Mouse (Mus musculus): ENCODE results near the gene Prmt2. TPM values are rescaled to one million over a fixed set of nuclear protein-coding genes. Genes with fewer than 3 reads are reported as not detected.

The Prmt2 gene
- total RNA-seq, 2 experiments from 2014 or later: 74.7 to 79.4 TPM

Small RNAs within 50 kb of the gene (microRNA-seq; reads per million reads assigned to microRNA genes)
- not detected for gene Mir678

Other genes with a start within 250 kb of the Prmt2 start
- 1 to 10 TPM; 7.9 to 9.2 TPM for gene Zfp280b, start 205.2 kb downstream of the Prmt2 start, total RNA-seq (2021)
- gene Slc5a4b, start 126.9 kb downstream of the Prmt2 start, total RNA-seq (2021): not detected
- gene Slc5a4a, start 90.4 kb downstream of the Prmt2 start, total RNA-seq (2021): under 1 TPM in 1 of 2 experiments, not detected in 1; 0.26 TPM
- gene S100b, start 16.0 kb upstream of the Prmt2 start, total RNA-seq (2021): 10 to 100 TPM; 39.4 to 46.9 TPM
- gene Dip2a, start 107.4 kb upstream of the Prmt2 start, total RNA-seq (2021): 10 to 100 TPM; 62.9 to 64.1 TPM
- gene AC141477.1, start 202.6 kb upstream of the Prmt2 start, total RNA-seq (2021): not detected
- 10 to 100 TPM; 14.2 to 14.3 TPM for gene Pcnt, start 204.9 kb upstream of the Prmt2 start, total RNA-seq (2021)
- gene 2610028H24Rik, start 211.2 kb upstream of the Prmt2 start, total RNA-seq (2021): not detected
- 10 to 100 TPM; 45.5 TPM for gene Mcm3ap, start 231.1 kb upstream of the Prmt2 start, total RNA-seq (2021)
- gene Ybey, start 231.2 kb upstream of the Prmt2 start, total RNA-seq (2021): 1 to 10 TPM; 3.3 to 3.9 TPM